Mouse (Mus musculus) layer of hippocampus, adult 18-20 months (tissue): ENCODE measurements around the gene Pxk. TPM values are rescaled to one million over a fixed set of nuclear protein-coding genes. Genes with fewer than 3 reads are reported as not detected.

Experiments used
- DNase-seq, 2 experiments: peaks; one replicate each; pipeline ENCODE4 v3.0.0; 2022; ENCODE audit warnings: low spot score in 2 of 2
- long read RNA-seq: library from polyadenylated mRNA; stranded (forward); transcript quantifications from one replicate; pipeline ENCODE4 v2.0.0, GENCODE M21; 2021
- total RNA-seq, 2 experiments: library from RNA; stranded (reverse); gene quantifications; 2 replicates each; pipeline ENCODE4 v1.2.3; 2021

Gene Pxk
- 10 to 100 TPM; 29.6 to 32.4 TPM for total RNA-seq
- long read RNA-seq, transcript Pxk-205 (18 exons, 2,765 nt): major isoform, 10 of 51 reads
- long read RNA-seq, transcript Pxk-201 (18 exons, 2,812 nt): minor isoform, 6 of 51 reads
- long read RNA-seq, partial matches to known transcripts: 7 of 51 reads
- long read RNA-seq, other reads (novel, unspliced or antisense): 25 of 51 reads

DNA sequence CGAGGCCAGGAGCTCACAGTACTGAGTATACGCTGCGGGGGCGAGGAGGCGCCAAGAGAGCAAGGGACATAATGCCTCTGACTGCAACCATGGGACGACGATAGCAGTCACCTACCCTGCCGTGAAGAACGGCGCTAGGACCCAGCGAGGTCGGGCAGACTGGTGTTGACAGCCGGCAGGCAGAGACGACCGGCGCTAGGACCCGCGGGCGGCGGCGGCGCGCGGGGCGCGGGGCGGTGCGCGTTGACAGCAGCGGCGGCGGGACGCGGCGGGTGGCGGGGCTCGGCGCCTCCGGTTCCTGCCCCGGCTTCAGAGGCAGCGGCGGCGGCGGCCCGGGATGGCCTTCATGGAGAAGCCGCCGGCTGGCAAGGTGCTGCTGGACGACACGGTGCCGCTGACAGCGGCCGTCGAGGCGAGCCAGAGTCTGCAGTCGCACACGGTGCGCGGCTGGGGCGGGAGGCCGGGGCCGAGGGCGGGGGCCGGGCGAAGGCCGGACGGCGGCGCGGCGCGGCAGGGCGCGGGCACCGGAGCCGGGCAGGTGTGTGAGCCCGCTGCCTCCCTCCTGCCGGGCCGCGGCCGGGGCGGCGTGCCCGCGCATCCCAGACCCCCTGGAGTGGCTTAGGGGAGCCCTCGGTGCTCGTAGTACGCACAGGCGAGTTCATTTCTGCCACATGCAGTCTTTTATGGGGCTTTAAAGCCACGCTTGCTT, at the start of gene Pxk:
Gene Pxk, plus strand, starts transcription at position 234 of the 709 bp plus-strand sequence.
- peak; percentile 93 to 95 for DNase-seq

DNA sequence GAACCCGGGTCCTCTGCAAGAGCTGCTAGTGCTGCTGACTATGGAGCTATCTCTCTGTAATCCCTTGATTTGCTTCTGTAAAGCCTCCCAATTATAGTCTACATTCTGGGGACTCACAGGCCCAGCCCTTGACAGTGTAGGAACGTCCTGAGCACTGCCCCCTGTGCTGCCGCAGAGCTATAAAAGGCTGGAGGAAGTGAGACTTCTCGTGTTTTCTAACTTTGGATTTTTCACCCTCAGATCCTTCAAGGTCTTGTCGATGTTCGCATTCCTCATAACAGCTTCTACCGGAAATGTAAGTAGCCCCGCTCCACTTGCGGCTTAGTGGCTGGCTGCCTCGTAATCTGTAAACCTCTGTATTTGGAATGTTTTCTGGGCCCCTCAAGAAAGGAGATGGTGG, 48.7 kb upstream of the Pxk start:
- no peak for DNase-seq

DNA sequence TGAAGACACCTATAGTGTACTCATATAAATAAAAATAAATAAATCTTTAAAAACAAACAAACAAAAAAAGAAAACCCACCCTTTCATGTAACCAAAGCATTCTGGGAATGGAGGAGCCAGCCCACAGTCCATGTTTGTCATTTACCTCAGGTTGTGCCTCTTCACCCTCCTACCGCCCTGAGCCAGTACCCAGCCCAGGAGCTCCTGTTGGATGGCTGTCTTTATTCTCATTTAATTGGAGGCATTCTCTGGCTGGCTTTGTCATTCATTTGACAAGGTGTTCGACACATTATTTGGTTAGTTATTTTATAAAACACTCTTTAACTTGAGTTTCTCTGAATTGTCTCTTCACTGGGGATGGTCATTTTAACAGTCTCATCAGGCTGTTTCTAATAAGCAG, 46.1 kb upstream of the Pxk start:
- no peak for DNase-seq

GRCm38 (mm10) chr14:8052661-8053060, 45.4 kb upstream of the Pxk start:
- no peak for DNase-seq

DNA sequence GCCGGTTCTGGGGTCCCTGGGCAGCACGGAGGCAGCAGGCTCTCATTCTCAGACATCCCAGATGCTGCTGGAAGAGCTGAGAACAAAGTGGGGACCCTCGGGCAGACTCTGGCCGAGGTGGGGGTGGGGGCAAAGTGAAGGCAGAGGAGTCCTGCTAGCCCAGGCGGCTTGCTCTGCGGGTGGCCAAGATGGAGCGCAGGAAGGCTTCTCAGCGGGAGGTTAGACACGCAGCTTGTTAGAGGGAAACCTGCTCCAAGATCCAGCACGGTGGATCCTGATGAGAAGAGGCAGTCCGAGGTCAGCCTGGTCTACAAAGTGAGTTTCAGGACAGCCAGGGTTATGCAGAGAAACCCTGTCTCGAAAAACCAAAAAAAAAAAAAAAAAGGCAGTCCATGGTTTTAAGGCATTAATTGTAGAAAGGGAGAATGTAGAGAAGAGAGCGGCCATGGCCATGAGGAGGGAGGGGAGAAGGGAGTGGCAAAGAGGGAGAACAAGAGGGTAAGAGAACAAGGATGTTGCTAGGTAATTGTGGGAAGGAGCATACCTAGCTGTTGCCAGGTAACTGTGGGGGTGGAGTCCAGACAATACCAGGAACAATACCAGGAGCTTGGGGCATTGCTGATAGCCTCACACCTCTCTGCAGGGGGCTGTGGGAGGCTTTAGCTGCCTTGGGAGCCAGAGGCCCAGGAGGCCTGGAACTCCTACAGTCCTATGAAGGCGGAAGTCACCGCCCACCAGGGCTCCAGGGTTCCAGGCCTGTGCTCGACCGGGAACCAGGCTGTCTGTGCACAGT, 43.5 kb upstream of the Pxk start:
- no peak for DNase-seq

- no peak for DNase-seq
These were observed 41.9 kb upstream of the Pxk start for GRCm38 (mm10) chr14:8056076-8056475.

GRCm38 (mm10) chr14:8059938-8060337, 38.1 kb upstream of the Pxk start:
- DNase-seq: no peak

GRCm38 (mm10) chr14:8062076-8062475, 35.9 kb upstream of the Pxk start:
- no peak for DNase-seq

DNA sequence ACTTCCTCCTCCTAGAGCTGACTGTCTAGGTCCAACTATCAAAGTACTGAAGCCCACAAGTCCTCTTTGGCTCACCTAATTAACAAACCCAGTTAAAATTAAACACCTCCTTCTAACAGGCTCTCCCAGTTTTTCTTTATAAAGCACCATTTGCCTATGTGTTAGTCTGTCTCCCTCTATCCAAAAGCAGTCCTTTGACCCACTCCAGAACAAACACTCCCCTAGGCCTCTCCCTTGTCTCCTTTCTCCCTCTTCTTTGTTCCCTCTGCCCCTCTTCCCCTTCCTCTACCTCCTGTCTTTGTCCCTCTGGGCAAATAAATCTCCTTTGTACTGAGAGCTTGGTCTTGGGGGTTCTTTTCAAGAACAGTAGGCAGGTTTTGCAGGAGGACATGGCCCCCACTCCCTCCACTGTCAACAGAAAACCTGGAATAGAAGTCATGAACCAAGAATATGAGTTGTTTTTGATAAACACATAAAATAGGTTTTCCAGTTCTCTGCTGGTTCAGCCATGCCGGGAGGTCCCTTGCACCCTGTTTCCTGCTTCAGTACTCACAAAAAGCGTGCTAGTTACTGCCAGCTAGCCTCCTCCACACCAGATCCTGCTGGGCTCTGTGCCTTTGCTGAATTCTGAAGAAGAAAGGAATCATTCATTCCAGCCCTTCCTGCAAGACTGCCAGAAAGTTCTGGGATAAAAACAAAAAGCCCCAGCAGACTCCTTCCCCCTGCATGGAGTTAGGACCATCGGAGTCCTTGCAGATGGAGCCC, 35.3 kb upstream of the Pxk start:
- DNase-seq: peak; percentile 56 to 74

GRCm38 (mm10) chr14:8063835-8064785, 33.9 kb upstream of the Pxk start:
- DNase-seq: no peak

GRCm38 (mm10) chr14:8080165-8080679, 17.8 kb upstream of the Pxk start, which contains the start of gene Rpp14:
Rpp14 (plus strand) TSS chr14:8080367.
- peak; percentile 94 to 98 for DNase-seq

DNA sequence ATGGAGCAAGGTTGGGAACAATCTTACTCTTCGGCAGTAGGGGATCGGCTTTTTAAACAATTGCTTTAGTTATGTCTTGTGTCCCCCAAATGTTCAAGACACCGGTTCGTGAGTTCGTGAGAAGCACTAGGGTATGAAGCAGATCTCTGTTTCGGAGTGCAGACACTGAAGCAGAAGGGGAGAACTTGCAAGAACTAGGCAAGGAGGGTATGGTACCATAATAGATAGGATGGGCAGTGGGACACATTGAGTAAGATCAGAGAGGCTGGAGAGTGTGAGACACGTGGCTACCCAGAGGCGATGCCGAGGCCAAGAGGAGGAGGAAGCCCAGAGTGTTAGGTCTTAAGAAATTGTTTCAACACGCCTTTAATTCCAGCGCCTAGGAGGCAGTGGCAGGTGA, 17.3 kb upstream of the Pxk start:
- DNase-seq: no peak

DNA sequence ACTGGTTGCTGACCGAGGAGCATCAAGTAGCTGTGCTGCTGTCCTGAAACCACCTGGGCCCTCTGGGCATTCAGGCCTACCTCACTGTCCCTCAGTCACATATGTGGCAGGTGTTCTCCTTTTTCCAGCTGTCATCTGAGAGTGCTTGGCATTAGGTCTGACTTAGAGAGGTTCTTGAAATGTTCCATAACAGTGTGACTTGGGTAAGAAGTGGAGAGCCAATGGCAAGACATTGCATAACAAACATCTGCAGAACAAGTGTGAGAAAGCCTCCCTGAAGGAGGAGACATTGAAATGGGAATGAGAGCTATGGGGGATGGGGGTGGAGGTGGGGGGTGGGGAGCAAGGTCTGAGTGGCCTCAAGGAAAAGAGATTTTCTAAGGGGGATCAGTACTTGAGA, 15.1 kb upstream of the Pxk start:
- DNase-seq: no peak

- no peak for DNase-seq
These were observed 9.0 kb upstream of the Pxk start for GRCm38 (mm10) chr14:8089016-8089415.

DNA sequence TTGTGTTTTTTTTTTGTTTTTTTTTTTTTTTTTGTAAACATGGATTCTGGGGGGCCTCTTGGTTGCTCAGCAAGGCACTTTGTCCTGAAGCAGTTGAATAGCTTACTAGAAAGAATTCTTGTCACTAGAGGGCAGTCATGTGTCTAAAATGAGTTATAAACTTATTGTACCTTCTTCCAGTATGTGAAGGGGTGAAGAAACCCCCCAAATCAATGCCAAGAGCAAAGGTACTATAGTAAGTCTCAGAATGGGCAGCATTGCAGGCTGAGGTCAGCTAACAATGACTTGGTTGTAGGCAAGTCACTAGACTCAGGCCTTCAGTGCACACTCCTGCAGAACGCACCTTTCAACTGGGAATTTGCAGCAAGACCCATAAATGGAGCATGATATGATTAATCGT, 5.4 kb upstream of the Pxk start:
- DNase-seq: peak in 1 of 2 experiments; percentile 65

GRCm38 (mm10) chr14:8093427-8093826, 4.6 kb upstream of the Pxk start:
- no peak for DNase-seq

DNA sequence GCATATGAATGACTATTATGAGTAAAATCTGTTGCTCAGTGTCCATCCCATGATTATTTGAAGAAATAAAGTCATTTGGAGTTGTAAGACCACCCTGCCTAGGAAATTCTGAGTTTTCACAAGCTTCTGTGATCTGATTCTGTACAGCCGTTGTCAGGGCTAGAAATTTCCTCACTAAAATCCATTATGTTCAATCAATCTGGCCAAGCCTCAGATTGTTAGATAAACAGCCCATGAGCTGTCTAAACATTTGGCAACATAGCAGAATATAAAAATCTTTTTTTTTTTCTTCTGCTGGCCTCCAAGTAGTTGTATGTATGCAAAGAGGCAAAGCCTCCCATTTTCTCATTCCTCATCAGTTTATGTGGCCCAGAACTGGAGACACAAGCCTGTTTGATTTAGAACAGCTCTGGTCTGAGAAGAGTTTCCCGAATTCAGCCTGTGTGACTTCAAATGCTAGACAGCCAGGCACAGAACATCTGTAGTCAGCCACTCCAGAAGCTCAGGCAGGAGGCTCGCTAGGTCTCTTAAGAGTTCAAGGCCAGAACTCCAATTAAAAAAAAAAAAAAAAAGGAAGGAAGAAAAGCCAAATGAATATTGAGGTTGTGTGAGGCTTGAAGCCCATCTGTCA, 3.0 kb upstream of the Pxk start:
- no peak for DNase-seq

DNA sequence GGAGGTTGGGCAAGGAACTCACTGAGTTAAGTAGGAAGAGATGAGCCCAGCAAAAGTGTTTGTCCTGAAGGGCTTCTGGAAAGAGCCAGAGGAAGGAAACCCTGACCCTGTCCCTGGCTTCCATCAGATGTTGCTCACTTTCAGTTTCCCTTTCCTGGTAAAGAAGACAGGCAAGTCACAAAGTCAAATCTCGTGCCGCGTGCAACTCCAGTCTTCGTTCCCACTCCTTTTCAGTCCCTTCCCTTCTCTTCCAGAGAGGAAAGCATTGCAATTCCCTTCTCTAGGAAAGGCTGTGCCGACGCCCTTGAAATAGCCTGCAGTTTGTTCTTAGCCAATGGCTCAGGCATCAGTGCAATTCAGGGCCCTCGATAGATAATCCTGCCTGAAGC, 2.5 kb upstream of the Pxk start:
- DNase-seq: no peak

DNA sequence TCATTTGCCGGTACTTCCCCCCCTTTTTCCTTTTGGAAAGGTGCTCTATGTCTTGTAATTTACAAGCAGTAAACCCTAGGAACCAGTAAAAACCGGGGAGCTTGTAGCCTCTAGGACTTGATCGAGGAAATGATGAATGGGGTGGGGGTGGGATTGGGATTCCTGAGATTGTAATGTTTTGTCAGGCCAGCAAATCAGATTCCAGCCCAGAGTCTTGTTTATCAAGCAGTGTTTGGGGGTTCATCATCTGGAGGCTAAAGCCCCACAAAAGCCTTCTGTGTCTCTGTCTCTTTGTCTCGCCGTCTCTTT, 630 bp downstream of the Pxk start:
- no peak for DNase-seq

GRCm38 (mm10) chr14:8099561-8100021, 1.6 kb downstream of the Pxk start:
- DNase-seq: peak in 1 of 2 experiments; percentile 71
